Mouse (Mus musculus): ENCODE data around the gene Orm1. TPM values are rescaled to one million over a fixed set of nuclear protein-coding genes. Genes with fewer than 3 reads are reported as not detected.

The Orm1 gene
- polyA plus RNA-seq, 1 experiment from 2014 or later, result not detected

DNA sequence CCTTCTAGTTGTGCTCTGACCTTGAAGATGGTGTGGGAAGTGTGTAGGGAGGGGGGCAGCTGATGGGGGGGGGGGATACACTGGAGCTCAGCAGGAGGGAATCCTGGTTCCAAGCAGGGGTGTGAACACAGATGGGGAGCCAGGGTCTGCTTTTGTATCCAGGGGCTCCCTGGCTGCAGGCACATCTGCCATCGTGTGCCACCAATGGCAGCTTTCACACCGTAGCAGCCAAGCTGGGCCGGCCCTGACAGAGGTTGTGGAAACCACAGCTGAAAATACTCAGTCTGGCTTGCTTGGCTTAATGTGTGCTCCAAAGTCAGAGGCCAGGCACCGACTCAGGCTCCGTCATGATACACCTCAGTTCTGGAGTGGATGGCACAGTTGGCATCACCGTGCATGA, 43.7 kb downstream of the Orm1 start:
- no peaks in the 10 kb centered on the region for H3K9me3 ChIP-seq (replicated peaks)
- peaks cover 55% of the 10 kb centered on the region for H3K4me1 ChIP-seq
- 66% methylated on average over 6 of the region's 6 CpGs for WGBS
- H3K27me3 ChIP-seq, result no peaks in the 10 kb centered on the region
- H3K4me2 ChIP-seq, result 0 out of 2 replicates have a peak overlapping the region, but pooled peaks have one; percentile 12
- ATAC-seq, result no peak
- H3K36me3 ChIP-seq (ENCODE audit: poor library complexity, severe bottlenecking), result peaks cover 65% of the 10 kb centered on the region
- no peak overlapping the region for H3K4me3 ChIP-seq
- H3K27ac ChIP-seq, result peak overlapping the region; percentile 88
- H3K9ac ChIP-seq, result no peak overlapping the region; the same call in 1 of the 2 replicates

DNA sequence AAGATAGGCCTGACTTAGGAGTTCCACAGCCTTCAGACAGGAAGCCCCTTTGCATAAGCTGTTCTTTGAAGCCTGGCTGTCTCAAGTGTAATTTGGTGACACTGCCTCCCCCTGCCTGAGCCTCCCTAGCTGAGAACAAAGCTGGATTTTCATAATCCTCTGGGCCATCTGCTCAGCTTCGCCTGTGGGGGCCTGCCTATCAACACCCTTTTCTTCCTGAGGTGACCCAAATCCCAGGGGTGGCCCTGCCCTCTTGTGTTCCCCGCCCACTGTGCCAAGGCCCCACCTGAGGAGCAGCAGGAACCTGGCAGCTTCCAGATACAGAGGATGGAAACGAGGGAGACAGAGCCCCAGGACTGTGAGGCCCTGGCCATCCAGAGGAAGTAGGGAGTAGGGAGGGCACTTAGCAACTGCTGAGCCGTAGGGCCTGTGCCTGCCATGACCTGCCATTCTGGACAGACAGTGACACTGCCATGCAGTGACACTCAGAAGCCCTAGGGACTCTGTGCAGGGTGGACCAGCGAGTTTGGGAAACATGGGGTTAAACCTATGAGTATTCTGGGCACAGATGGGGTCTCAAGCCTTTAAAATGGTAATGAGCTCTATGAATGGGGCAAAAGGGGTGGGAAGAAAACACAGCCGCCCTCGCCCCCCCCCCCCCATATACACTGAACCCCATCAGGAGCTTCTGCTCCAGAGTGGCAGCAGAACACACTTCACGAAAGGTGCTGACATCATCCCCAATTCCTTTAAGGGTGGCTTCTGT, 44.9 kb downstream of the Orm1 start:
- Histone ChIP-seq H3K36me3 (ENCODE audit: poor library complexity, severe bottlenecking) (peaks cover 64% of the 10 kb centered on the region), H3K4me2 (peak overlapping the region; percentile 12), H3K27me3 (no peaks in the 10 kb centered on the region), H3K27ac (peak overlapping the region; percentile 88), H3K4me3 (no peak overlapping the region), H3K4me1 (peaks cover 63% of the 10 kb centered on the region), H3K9me3 (replicated peaks) (no peaks in the 10 kb centered on the region), H3K9ac (peak overlapping the region; percentile 12; the same call in 1 of the 2 replicates)
- peak; percentile 82 for ATAC-seq
- 3% methylated on average over 8 of the region's 8 CpGs for WGBS

DNA sequence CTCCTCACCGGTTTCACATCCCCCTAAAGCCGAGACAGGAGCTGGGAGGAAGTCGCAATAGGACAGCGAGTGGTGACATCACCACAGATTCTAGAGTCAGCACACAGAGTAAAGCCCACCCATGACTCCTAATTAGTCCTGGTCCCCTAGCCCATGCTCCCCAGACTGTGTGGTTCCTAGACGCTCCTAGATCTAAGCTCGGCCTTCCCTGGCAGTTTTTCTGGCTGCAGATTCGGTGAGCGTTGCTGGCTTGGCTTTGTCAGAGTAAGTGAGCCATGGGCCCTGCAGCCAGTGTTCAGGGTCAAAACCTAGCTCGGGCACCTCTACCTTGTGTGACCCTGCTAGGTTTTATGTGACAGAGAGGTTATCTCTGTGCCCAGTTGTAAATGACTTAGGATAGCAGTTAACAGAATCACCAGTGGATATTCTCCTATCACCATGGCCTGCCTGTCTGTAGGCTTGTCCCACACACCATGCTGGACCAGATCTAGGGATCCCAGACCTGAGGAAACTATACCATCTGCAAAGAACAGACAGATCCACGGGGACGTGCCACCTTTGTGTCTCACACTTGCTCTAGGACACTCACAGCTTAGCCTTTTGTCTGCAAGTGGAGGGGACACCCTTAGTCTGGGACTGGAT, 45.6 kb downstream of the Orm1 start:
- Histone ChIP-seq H3K36me3 (ENCODE audit: poor library complexity, severe bottlenecking) (peaks cover 66% of the 10 kb centered on the region), H3K27ac (peak overlapping the region; percentile 88), H3K9me3 (replicated peaks) (no peaks in the 10 kb centered on the region), H3K4me1 (peaks cover 66% of the 10 kb centered on the region), H3K4me3 (no peak overlapping the region), H3K4me2 (peak overlapping the region; percentile 12), H3K9ac (no peak overlapping the region), H3K27me3 (no peaks in the 10 kb centered on the region)
- ATAC-seq, result peak; percentile 76
- WGBS, result 20% methylated on average over 11 of the region's 11 CpGs

DNA sequence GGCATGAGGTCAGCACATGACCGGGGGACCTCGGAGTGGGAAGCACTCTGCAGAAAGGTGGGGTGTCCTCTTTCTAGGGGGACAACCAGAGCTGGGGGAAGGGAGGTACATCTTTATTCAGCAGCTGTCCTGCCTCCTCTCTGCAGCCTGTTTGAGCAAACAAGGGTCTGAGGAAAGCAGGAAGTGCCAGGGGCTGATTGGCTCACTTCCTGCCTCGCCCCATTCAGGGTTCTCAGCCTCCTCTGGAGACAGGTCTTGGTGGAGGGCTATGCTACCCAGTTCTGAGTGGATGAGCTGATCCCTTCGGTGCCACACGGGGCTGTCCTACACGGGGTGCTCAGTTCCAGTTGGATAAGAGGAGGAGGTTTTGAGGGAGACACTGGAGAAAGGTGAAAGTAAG, 47.0 kb downstream of the Orm1 start:
- peaks cover 66% of the 10 kb centered on the region for H3K36me3 ChIP-seq (ENCODE audit: poor library complexity, severe bottlenecking)
- ATAC-seq, result no peak
- H3K27me3 ChIP-seq, result no peaks in the 10 kb centered on the region
- WGBS, result 87% methylated on average over 6 of the region's 6 CpGs
- no peak overlapping the region for H3K9ac ChIP-seq
- peaks cover 66% of the 10 kb centered on the region for H3K4me1 ChIP-seq
- no peak overlapping the region for H3K4me3 ChIP-seq
- peak overlapping the region; percentile 88 for H3K27ac ChIP-seq
- H3K4me2 ChIP-seq, result no peak overlapping the region
- no peaks in the 10 kb centered on the region for H3K9me3 ChIP-seq (replicated peaks)

Other genes with a start within 250 kb of the Orm1 start
- gene Ambp, start 189.8 kb upstream of the Orm1 start, polyA plus RNA-seq (2015; fragmentation: Nextera tagmentation; extraction: Ambion mirVana), result 0.22 and 2.2 TPM in 2 replicates
- gene Kif12, start 172.4 kb upstream of the Orm1 start, polyA plus RNA-seq (2015; fragmentation: Nextera tagmentation; extraction: Ambion mirVana), result not detected in 2 replicates
- 0.85 and 1.6 TPM in 2 replicates for gene Col27a1, start 130.6 kb upstream of the Orm1 start, polyA plus RNA-seq (2015; fragmentation: Nextera tagmentation; extraction: Ambion mirVana)
- not detected in 2 replicates for gene Orm3, start 11.6 kb downstream of the Orm1 start, polyA plus RNA-seq (2015; fragmentation: Nextera tagmentation; extraction: Ambion mirVana)
- gene Orm2, start 17.9 kb downstream of the Orm1 start, polyA plus RNA-seq (2015; fragmentation: Nextera tagmentation; extraction: Ambion mirVana), result not detected in 2 replicates
- 21.7 and 23.1 TPM in 2 replicates for gene Akna, start 58.8 kb downstream of the Orm1 start, polyA plus RNA-seq (2015; fragmentation: Nextera tagmentation; extraction: Ambion mirVana)
- 5.5 and 6.1 TPM in 2 replicates for gene Whrn, start 151.4 kb downstream of the Orm1 start, polyA plus RNA-seq (2015; fragmentation: Nextera tagmentation; extraction: Ambion mirVana)
- gene Atp6v1g1, start 200.2 kb downstream of the Orm1 start, polyA plus RNA-seq (2015; fragmentation: Nextera tagmentation; extraction: Ambion mirVana), result 444 and 467 TPM in 2 replicates
- gene Tmem268, start 214.2 kb downstream of the Orm1 start, polyA plus RNA-seq (2015; fragmentation: Nextera tagmentation; extraction: Ambion mirVana), result 4.4 and 4.7 TPM in 2 replicates